Mouse (Mus musculus): ENCODE measurements around the gene Fam20b.

- TF ChIP-seq POLR2A (IDR thresholded peaks at IDR 0.05; ENCODE audit: low read depth, low read length) (no peak), CTCF (conservative IDR thresholded peaks at IDR 0.05; ENCODE audit: insufficient read depth, insufficient read length, low read depth, low read length) (no peak)
Measured at GRCm38 (mm10) chr1:156733559-156733958, 14.7 kb upstream of the Fam20b start.

Data from kidney, adult 2 months (tissue).